Mouse (Mus musculus) spleen, adult 2 months (tissue): Measurements from ENCODE around the gene Tle3. TPM values are rescaled to one million over a fixed set of nuclear protein-coding genes. Genes with fewer than 3 reads are reported as not detected.

ENCODE experiments used
- DNase-seq, 2 experiments: peaks; one replicate each; pipeline versions ENCODE4 v3.0.0 to v3.0.0-alpha.2; 2012 to 2021; ENCODE audit warnings: low spot score in 2 of 2, low read depth in 1 of 2
- H3K27ac ChIP-seq: fragments of 200-500 bp; 2 replicates; pipeline ENCODE4 v1.5.1; 2012; ENCODE audit warnings: low read length, inconsistent platforms; ENCODE audit not compliant: insufficient read depth
- H3K27me3 ChIP-seq: fragments of 200-500 bp; 2 replicates; pipeline ENCODE4 v1.6.1; 2012; ENCODE audit warnings: mild to moderate bottlenecking, moderate library complexity, low read length, inconsistent platforms; ENCODE audit not compliant: control insufficient read depth, insufficient read depth
- H3K36me3 ChIP-seq: fragments of 200-500 bp; 2 replicates; pipeline ENCODE4 v1.6.1; 2012; ENCODE audit warnings: mild to moderate bottlenecking, low read length, inconsistent platforms; ENCODE audit not compliant: control insufficient read depth, insufficient read depth
- H3K4me1 ChIP-seq: fragments of 200-500 bp; 2 replicates; pipeline ENCODE4 v1.6.1; 2011; ENCODE audit warnings: inconsistent platforms; ENCODE audit not compliant: control insufficient read depth, insufficient read depth, insufficient read length
- H3K4me3 ChIP-seq: fragments of 200-500 bp; 2 replicates; pipeline ENCODE4 v1.5.1; 2011; ENCODE audit warnings: mild to moderate bottlenecking, inconsistent platforms; ENCODE audit not compliant: insufficient read depth, insufficient read length; ENCODE audit errors: extremely low read depth
- CTCF ChIP-seq: fragments of 200-500 bp; IDR thresholded peaks from 2 replicates; pipeline ENCODE4 v1.5.1; 2011; ENCODE audit warnings: mild to moderate bottlenecking, inconsistent platforms; ENCODE audit not compliant: insufficient read depth, insufficient read length, insufficient replicate concordance; ENCODE audit errors: extremely low read depth
- POLR2A ChIP-seq: fragments of 200-500 bp; IDR thresholded peaks from 2 replicates; pipeline ENCODE4 v1.6.1; 2011; ENCODE audit warnings: low read depth, low read length, inconsistent platforms
- WGBS: fragments of 180-500 bp; shearing (Covaris S2); methylation state at CpG from one replicate; pipeline ENCODE4 v1.1.7; 2018; 5-methylcytosine and 5-hydroxymethylcytosine counted together
- polyA plus RNA-seq: library from polyadenylated mRNA; depleted of rRNA; stranded (reverse); fragments of >200 nt; gene quantifications from 2 replicates; pipeline ENCODE4 v1.2.3, GENCODE M21; 2012

The Tle3 gene
- polyA plus RNA-seq, 1 experiment, result 85.4 TPM

DNA sequence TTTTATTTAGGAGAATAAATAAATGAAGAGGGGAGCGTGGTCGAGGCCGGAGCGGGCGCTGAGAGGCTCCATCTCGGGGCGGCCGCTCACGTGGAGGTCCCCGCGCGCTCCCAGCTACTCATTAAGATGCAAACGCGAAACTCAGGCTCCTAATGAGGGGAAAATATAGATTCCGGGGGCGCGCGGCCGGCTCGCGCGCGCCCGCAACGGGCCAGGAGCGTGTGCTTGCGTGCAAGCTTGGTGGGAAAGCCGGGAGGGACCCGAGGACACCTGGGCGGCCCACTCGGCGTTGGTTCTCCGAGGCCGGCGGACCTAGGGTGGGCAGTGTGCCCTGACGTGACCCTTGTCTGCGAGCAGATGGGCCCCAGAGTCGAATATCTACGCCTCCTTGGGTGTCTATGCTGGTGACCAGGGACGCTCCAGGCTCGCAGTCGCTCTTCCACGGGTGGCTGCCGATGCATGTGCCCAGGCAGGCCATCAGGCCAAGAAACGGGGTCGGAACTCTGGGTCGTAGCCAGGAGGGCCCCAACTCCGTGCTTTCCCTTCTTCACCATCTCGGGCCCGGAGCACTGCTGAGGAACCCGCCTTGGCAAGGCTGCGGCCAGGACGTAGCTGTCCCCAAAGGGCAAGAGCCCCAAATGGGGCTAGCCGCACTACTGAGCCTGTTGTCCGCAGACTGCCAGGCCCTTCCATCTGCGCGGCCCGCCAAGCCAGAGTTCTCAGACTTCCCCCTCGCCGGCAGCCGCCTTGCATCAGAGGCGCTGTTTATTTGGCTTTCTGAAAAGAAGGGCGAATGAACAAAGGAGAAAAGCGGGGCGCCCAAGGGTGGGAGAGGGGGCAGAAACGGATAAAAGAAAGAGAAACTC lies 1.0 kb upstream of the Tle3 start:
- TF ChIP-seq POLR2A, result no peak
- TF ChIP-seq CTCF, result no peak
- H3K27me3 ChIP-seq, result peaks cover 3% of the 10 kb centered on the region
- H3K4me1 ChIP-seq, result peaks cover 21% of the 10 kb centered on the region
- H3K36me3 ChIP-seq, result peaks cover 1% of the 10 kb centered on the region
- DNase-seq, result peak in 1 of 2 experiments; percentile 61
- under 1% methylated on average over 66 of the region's 66 CpGs for WGBS
- peak overlapping the region; percentile 83 for H3K27ac ChIP-seq
- H3K4me3 ChIP-seq, result peak overlapping the region; percentile 65

- no peak for TF ChIP-seq CTCF
- TF ChIP-seq POLR2A, result no peak
- peaks cover 3% of the 10 kb centered on the region for H3K36me3 ChIP-seq
- H3K4me3 ChIP-seq, result peak overlapping the region; percentile 81
- 0% methylated on average over 42 of the region's 42 CpGs for WGBS
- peaks cover 27% of the 10 kb centered on the region for H3K4me1 ChIP-seq
- peak overlapping the region; percentile 85 for H3K27ac ChIP-seq
- no peak for DNase-seq
- H3K27me3 ChIP-seq, result peaks cover 3% of the 10 kb centered on the region
These were observed 377 bp downstream of the Tle3 start for GRCm38 (mm10) chr9:61372510-61372975.

- peaks cover 24% of the 10 kb centered on the region for H3K4me1 ChIP-seq
- under 1% methylated on average over 56 of the region's 66 CpGs for WGBS
These were observed 939 bp downstream of the Tle3 start for GRCm38 (mm10) chr9:61372976-61373633.

GRCm38 (mm10) chr9:61373634-61373941 lies 1.4 kb downstream of the Tle3 start:
- 0% methylated on average over 23 of the region's 23 CpGs for WGBS

More at GRCm38 (mm10) chr9:61372976-61373633, 939 bp downstream of the Tle3 start:
- no peak for TF ChIP-seq CTCF
- no peak for TF ChIP-seq POLR2A
- H3K36me3 ChIP-seq, result peaks cover 3% of the 10 kb centered on the region
- H3K4me3 ChIP-seq, result peak overlapping the region; percentile 81
- DNase-seq, result peak in 1 of 2 experiments; percentile 38
- H3K27me3 ChIP-seq, result peaks cover 3% of the 10 kb centered on the region
- peak overlapping the region; percentile 85 for H3K27ac ChIP-seq

GRCm38 (mm10) chr9:61373942-61374900 lies 2.1 kb downstream of the Tle3 start:
- Histone ChIP-seq H3K4me3 (peak overlapping the region; percentile 81), H3K27me3 (peaks cover 3% of the 10 kb centered on the region), H3K27ac (peak overlapping the region; percentile 68), H3K4me1 (peaks cover 22% of the 10 kb centered on the region), H3K36me3 (peaks cover 6% of the 10 kb centered on the region)
- 3% methylated on average over 49 of the region's 51 CpGs for WGBS
- peak in 1 of 2 experiments; percentile 37 for DNase-seq
- TF ChIP-seq POLR2A, result no peak
- no peak for TF ChIP-seq CTCF

More at GRCm38 (mm10) chr9:61373634-61373941, 1.4 kb downstream of the Tle3 start:
- Histone ChIP-seq H3K4me3 (peak overlapping the region; percentile 81), H3K4me1 (peaks cover 24% of the 10 kb centered on the region), H3K27ac (peak overlapping the region; percentile 68), H3K27me3 (peaks cover 3% of the 10 kb centered on the region), H3K36me3 (peaks cover 6% of the 10 kb centered on the region)
- peak in 1 of 2 experiments; percentile 43 for DNase-seq
- no peak for TF ChIP-seq POLR2A
- TF ChIP-seq CTCF, result no peak

- Histone ChIP-seq H3K36me3 (peaks cover 6% of the 10 kb centered on the region), H3K4me3 (peak overlapping the region; percentile 81; the same call in 1 of the 2 replicates), H3K27ac (no peak overlapping the region), H3K27me3 (no peaks in the 10 kb centered on the region), H3K4me1 (peaks cover 18% of the 10 kb centered on the region)
- WGBS, result 33% methylated on average over 5 of the region's 5 CpGs
- TF ChIP-seq POLR2A (no peak), CTCF (no peak)
- DNase-seq, result no peak
These were observed 2.8 kb downstream of the Tle3 start for GRCm38 (mm10) chr9:61375002-61375401.
